Mouse (Mus musculus) Patski (cell line): ENCODE measurements at regions not wholly inside any gene's neighbourhood (a gene's known extent, or its start where the extent isn't known, plus 50 kb on each side); places are given as distances from the start of the nearest gene placed in this dataset.

Experiments used
- ATAC-seq: fragments of 100-300 bp; one replicate; pipeline ENCODE4 v1.8.0; 2021
- CTCF ChIA-PET: fragments of 350-600 bp; sonication (Branson Sonifier 250); formaldehyde crosslinking; loops from one replicate; lab custom pipeline; 2022; ENCODE audit warnings: inconsistent platforms; lab: Charles Lee
- POLR2A ChIA-PET: fragments of 350-600 bp; sonication (Branson Sonifier 250); formaldehyde crosslinking; loops from one replicate; lab custom pipeline; 2022; ENCODE audit warnings: antibody characterized with exemption, inconsistent platforms; lab: Charles Lee
- DNase-seq: peaks from one replicate; pipeline ENCODE4 v3.0.0-alpha.2; 2011; ENCODE audit warnings: low read depth, low spot score
- H3K27me3 ChIP-seq: fragments of 371-371 bp; one replicate; pipeline ENCODE4 v1.5.1; 2021
- CTCF ChIP-seq: fragments of 100-300 bp; IDR thresholded peaks from one replicate; pipeline ENCODE4 v1.5.1; 2021
- in situ Hi-C: fragments of 300-500 bp; cut with MboI; formaldehyde crosslinking; loops from 3 replicates; pipeline ENCODE4 v1.11.1; 2018; ENCODE audit warnings: low pct_unique_long_range_greater_than_20kb, mixed read lengths

DNA sequence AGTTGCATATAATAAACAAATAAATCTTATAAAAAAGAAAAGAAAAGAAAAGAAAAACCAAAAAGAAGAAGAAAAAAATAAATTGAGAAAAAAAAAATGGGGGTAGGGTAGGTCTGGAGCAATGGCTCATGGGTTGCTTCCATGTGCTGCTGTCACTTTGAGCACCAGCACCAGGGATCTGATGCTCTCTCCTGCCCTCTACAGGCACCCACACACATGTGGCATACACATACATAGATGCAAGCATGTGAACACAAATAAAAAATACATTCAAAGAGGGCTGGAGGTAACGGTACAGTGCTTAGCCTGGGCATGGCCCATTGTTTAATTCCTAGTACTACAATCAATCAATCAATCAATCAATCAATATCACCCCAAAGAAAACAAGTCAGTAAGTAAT is 90.1 kb upstream of the Zfp217 start:
- no peaks in the 10 kb centered on the region for H3K27me3 ChIP-seq
- POLR2A ChIA-PET = interaction anchor here (0.5 kb wide), 1 partner anchor 83 kb away, joined by 4 read pairs; no protein-coding TSS in a partner anchor
- no peak for ATAC-seq
- in situ Hi-C loops = no loop called here
- DNase-seq = no peak
- TF ChIP-seq CTCF = peak; percentile 55
- CTCF ChIA-PET = no interaction called here

DNA sequence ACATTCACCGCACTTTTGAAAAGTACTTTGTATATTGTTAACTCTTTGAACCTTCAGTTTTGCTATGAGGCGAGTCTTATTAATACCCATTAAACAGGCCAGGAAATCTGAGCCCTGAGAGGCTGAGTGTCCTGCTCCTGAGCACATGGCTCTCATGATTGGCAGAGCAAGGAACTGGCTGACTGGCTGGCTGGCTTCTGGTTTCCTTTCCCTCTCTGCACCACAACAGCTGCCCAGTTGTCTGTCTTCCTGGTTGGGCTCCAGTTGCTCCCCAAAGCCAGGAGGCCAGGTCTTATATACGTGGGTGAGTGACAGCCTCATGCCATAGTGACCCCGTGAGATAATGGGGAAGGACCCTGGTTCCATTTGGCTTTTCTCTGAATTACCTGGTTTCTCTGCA is 85.5 kb upstream of the Zfp217 start:
- no peak for ATAC-seq
- TF ChIP-seq CTCF = no peak
- DNase-seq = no peak
- ChIA-PET POLR2A (no interaction called here), CTCF (no interaction called here)
- in situ Hi-C loops = no loop called here
- no peaks in the 10 kb centered on the region for H3K27me3 ChIP-seq

DNA sequence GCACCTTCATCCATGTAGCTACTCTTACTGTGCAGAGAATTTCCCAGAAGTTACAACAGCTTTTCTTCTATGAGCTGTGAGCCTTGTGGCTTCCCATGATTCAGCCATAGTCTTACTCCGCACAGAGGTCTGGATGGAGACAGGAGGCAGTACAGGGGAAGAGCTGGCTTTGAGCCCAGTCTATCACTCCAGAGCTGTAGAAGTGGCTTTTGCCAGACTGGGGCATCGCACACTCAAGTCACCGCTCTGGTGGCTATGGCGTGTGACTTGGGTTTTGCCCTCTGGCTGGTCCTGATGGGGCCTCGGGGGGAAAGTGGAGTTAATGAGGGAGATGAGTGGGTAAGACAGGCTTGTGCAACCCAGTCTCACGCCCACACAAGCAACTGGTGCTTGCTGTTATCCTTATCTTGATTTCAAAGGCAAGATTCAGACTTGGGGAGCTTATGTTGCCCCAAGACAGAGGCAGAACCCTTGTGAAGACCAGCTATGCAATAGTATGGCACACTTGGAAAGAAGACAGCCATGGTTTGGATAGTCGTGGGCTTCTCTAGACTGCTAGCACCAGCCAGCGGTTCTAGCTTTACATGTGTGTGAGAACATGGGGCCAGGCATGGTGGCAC is 81.7 kb upstream of the Zfp217 start:
- no peak for ATAC-seq
- no peaks in the 10 kb centered on the region for H3K27me3 ChIP-seq
- POLR2A ChIA-PET = interaction anchor here (1.1 kb wide), 1 partner anchor 103 kb away, joined by 3 read pairs; no protein-coding TSS in a partner anchor
- in situ Hi-C loops = no loop called here
- CTCF ChIA-PET = no interaction called here
- DNase-seq = no peak
- no peak for TF ChIP-seq CTCF

DNA sequence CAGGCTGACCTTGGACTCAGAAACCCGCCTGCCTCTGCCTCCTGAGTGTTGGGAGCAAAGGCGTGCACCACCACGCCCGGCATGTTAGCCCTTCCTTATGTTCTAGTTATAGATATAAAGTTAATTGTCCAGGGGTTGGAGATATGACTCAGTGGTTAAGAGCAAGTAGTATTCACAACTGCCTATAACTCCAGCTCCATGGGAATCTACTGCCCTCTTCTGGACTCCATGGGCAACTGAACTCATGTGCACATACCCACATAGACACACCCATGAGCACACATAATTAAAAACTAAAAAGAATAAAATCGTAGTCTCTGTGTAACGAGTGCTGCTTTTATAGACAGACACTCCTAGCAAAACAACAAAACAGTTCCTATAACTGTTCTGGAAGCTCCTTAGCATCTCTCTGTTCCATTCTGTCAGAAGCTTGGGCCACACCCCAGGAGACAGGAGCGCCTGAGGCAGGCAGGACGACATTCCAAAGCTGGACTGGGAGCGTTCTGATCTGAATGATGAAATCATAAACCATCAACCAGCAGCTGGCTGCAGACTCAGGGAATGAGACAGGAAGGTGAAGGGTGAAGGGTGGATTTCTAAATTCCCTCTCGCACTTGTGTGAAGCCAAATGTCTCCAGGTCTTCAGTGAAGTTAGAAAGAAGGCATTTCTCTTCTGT is 80.6 kb upstream of the Zfp217 start:
- CTCF ChIA-PET = interaction anchor here (1.2 to 1.3 kb wide), 2 partner anchors 8 to 83 kb away, joined by 3 to 4 read pairs; no protein-coding TSS in a partner anchor
- in situ Hi-C loops = no loop called here
- ATAC-seq (no peak), DNase-seq (no peak)
- POLR2A ChIA-PET = interaction anchor here (1.1 to 1.2 kb wide), 2 partner anchors 24 to 102 kb away, joined by 3 read pairs; no protein-coding TSS in a partner anchor
- no peaks in the 10 kb centered on the region for H3K27me3 ChIP-seq
- no peak for TF ChIP-seq CTCF

DNA sequence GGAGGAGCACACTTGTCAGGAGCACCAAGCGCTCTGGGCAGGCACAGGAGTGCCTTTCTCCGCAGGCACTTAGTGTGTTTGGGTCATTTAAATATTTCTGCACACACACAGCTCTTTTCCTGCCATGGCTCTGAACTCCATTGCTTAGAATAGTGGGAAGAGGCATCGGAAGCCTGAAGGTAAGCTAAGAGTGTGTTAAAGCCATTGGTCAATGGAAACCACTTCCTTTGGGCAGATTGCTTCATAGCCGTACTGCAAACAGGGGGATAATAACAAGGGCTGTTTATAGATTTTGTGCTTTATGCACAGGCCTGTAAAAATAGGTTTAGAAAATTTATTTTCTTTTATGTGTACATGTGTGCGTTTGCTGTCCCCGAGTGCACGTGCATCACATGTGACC is 76.0 kb upstream of the Zfp217 start:
- no peaks in the 10 kb centered on the region for H3K27me3 ChIP-seq
- POLR2A ChIA-PET = no interaction called here
- in situ Hi-C loops = no loop called here
- ATAC-seq = no peak
- CTCF ChIA-PET = no interaction called here
- no peak for DNase-seq
- no peak for TF ChIP-seq CTCF

DNA sequence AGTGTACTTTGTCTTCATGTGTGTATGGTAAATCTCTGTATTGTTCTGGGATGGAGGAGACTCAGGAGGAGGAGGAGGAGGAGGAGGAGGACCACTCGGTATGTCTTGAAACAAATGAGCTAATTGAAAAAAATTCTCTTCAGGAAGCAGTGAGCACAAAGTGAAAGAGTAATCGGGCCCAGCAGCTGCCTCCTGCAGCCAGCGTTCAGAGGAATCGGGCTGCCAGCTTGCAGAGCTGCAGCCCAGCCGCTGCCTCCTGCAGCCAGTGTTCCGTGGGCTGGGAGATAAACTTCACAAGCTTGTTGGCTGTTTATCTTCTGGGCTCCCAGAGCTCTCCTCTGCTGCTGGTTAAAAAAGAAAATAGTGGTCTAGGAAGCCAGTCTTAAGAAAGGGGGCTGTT is 74.9 kb upstream of the Zfp217 start:
- ChIA-PET POLR2A (interaction anchor here (0.7 kb wide), 1 partner anchor 45 kb away, joined by 3 read pairs; no protein-coding TSS in a partner anchor), CTCF (interaction anchor here (1.0 kb wide), 2 partner anchors 90 to 120 kb away, joined by 3 read pairs; no protein-coding TSS in a partner anchor)
- in situ Hi-C loops = no loop called here
- no peak for TF ChIP-seq CTCF
- no peak for DNase-seq
- H3K27me3 ChIP-seq = no peaks in the 10 kb centered on the region
- no peak for ATAC-seq

DNA sequence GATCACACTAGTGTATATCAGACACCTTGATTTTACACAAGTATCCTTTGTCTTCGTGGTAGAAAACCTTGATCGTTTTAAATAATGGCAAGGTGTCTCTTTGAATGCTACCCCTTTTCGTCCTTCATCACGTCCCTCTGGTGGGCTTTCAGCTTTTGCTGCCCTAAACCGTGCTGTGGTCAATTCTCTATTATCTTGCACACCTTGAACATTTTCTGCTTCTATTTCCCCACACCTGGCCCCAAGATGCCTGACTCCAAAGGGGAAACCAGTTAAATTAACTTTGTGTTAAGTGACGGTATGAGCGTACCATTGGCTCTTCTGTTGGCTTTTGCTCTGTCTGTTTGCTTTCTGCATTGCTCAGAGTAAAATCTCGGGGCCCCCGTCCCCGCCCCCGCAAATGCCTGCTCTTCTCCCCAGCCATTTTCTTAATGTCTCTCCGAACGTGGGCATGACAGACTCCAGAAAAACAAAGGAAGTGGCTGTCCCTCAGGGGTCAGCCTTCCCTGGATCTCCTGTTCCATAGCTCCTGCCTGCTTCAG is 74.2 kb upstream of the Zfp217 start:
- POLR2A ChIA-PET = no interaction called here
- no peak for TF ChIP-seq CTCF
- CTCF ChIA-PET = interaction anchor here (0.6 to 1.0 kb wide), 3 partner anchors 19 to 121 kb away, joined by 3 read pairs; no protein-coding TSS in a partner anchor
- in situ Hi-C loops = no loop called here
- no peaks in the 10 kb centered on the region for H3K27me3 ChIP-seq
- ATAC-seq = no peak
- no peak for DNase-seq

DNA sequence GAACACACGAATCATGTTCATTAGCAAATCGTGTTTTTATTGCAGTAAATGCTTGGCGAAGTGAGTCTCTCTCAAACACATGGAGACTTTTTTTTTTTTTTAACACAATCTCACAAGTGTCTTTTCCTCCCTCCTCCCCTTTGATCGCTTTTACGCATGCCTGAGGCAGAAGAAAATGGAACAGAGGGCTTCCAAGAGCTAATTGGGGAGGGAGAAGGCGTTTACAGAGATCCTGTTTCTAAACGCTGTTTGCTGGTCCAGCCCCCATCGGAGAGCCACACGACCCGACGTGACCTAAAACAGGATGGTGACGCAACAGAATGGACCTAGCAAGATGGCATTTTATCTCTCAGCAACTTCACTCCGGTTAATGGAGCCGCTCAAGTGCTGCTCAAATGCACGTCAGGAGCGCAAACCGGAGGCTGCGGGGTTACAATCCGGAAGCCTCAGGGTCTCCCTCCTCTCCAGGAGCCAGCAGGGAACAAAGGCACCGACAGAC is 73.0 kb upstream of the Zfp217 start:
- ATAC-seq = no peak
- no peaks in the 10 kb centered on the region for H3K27me3 ChIP-seq
- no peak for DNase-seq
- CTCF ChIA-PET = no interaction called here
- POLR2A ChIA-PET = no interaction called here
- TF ChIP-seq CTCF = no peak
- in situ Hi-C loops = no loop called here

DNA sequence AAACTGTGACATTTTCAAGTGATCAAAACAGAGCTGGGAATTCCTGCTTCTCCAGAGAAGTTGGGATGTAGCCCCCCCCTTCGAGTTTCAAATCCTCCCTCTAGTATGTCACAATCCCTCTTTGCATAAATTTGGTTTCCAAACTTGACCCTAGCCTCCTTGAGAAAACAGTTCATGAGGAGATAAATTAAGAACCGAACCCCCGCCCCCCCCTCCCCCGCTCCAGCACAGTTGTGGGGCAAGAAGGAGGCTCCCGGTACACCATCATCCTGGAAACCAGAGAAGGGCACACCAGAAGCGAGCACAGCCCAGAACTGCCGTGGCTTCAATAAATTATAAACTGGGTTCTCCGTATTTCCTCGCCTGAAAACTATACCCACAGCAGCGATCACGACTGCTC is 72.5 kb upstream of the Zfp217 start:
- ChIA-PET POLR2A (no interaction called here), CTCF (no interaction called here)
- H3K27me3 ChIP-seq = no peaks in the 10 kb centered on the region
- in situ Hi-C loops = no loop called here
- DNase-seq = no peak
- ATAC-seq = no peak
- no peak for TF ChIP-seq CTCF

DNA sequence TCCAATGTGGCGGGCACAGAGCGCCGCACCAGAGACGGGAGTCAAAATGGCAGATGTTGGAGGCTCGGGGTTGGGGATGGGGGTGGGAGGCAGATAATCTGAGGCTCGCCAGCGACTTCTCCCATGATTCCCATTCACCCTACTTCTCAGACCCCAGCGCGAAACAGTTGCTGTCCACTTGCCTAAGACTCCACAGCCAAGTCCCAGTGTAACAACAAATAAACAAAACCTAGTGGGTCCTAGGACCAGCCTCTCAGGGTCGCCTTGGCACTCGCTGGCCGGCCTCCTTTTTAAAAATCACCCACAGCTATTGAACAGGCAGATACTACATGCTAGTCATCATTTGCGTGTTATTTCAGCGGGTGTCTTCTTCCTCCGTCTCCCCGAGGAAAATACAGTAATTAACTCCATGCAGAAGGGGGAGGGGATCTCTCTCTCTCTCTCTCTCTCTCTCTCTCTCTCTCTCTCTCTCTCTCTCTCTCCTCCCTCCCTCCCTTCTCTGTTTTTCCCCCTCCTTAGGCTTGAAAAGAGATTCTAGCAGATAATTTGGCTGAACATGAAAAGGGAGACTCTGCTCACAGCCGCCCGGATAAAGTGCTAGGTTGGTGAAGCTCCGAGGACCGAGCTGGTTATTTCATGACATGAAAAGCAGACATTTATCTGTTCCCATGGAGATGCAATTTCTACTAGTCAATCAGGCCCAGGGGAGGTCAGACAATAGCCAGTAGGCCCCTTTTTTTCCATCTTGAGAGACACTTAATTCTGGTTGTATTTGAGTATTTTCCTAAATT is 71.9 kb upstream of the Zfp217 start:
- TF ChIP-seq CTCF = no peak
- ATAC-seq (no peak), DNase-seq (no peak)
- in situ Hi-C loops = no loop called here
- no peaks in the 10 kb centered on the region for H3K27me3 ChIP-seq
- ChIA-PET POLR2A (no interaction called here), CTCF (interaction anchor here (1.5 kb wide), 1 partner anchor 25 kb away, joined by 3 read pairs; no protein-coding TSS in a partner anchor)
